Comparison of ENCODE assay signal across 9 mouse cellular contexts in the genomic region with DNA sequence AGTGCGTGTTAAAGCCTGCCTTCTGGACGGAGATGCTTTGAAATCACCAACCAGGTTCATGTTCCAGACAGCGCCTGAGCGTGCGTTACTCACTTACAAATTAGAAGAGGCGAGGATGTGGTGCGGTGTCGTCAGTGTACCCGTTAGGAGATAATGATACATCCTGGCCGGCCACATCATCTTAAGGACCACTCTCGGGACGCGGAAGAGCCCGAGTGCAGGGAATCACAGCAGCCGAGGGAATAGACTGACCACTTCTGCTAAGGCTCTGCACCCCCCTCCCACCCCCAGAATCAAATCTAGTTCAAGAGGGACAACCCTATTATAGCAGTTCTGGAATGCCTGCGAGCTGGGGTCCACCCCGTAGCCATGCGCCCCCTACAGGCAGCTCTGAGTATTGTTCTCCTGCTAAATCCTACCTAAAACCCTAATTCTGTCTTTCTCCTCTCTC.
DNase-seq lines count a peak whose midpoint lies in the region; ATAC-seq and TF ChIP-seq lines count a peak whose summit lies in the region.
"Had no signal": no experiment of that assay in that cellular context is flagged by ENCODE, and none has a peak within 500 bp of the region (broad histone marks: within the 10 kb centered on the region; RNA-seq: fewer than 3 reads in every experiment).

No protein-coding gene starts in this region.

- intact Hi-C loops in left cerebral cortex, postnatal 4 days (cut with DNase I): no loop called here

- no peak for TF ChIP-seq POLR2A in MEL (IDR thresholded peaks at IDR 0.05; ENCODE audit: control insufficient read depth in 1 of 2, insufficient read depth in 1 of 2, low read depth in 1 of 2, low read length in 2 of 2, poor library complexity in 1 of 2)

- ATAC-seq in heart, embryonic 15.5 days (replicated peaks; ENCODE audit: insufficient number of reproducible peaks, insufficient read depth, low FRiP score, low read depth): no peak
- ATAC-seq in neural tube, embryonic 12.5 days (ENCODE audit: low FRiP score, low read depth): no peak
- ATAC-seq in inflammation-experienced regulatory T-cells, adult 6 months: no peak

- H3K4me2 ChIP-seq in heart, embryonic 15.5 days: peak overlapping the region; percentile 34
- H3K4me2 ChIP-seq in neural tube, embryonic 12.5 days (replicated peaks): peak overlapping the region; percentile 51
- H3K4me2 ChIP-seq: lung, embryonic 15.5 days had no signal

- peaks cover 41% of the 10 kb centered on the region for H3K4me1 ChIP-seq in heart, embryonic 10.5 days
- H3K4me1 ChIP-seq in MEL (ENCODE audit: control insufficient read depth in 1 of 2, insufficient read depth in 2 of 2, low read length in 2 of 2): no peaks in the 10 kb centered on the region
- peaks cover 27% of the 10 kb centered on the region for H3K4me1 ChIP-seq in heart, embryonic 15.5 days (replicated peaks)
- peaks cover 21% of the 10 kb centered on the region for H3K4me1 ChIP-seq in neural tube, embryonic 12.5 days

- DNase-seq in heart, adult 18-20 months: peak; percentile 37 to 70
- DNase-seq in heart, embryonic 10.5 days (ENCODE audit: low spot score): no peak
- DNase-seq in MEL (ENCODE audit: low read depth, low spot score): peak; percentile 51
- DNase-seq in embryo, embryonic 10.5 days (ENCODE audit: low spot score): peak; percentile 75
- peak; percentile 59 for DNase-seq in left cerebral cortex, postnatal 4 days

- no peaks in the 10 kb centered on the region for H3K36me3 ChIP-seq in heart, embryonic 10.5 days
- no peaks in the 10 kb centered on the region for H3K36me3 ChIP-seq in MEL (ENCODE audit: control insufficient read depth in 1 of 2, insufficient read depth in 2 of 2, low read length in 2 of 2)
- no peaks in the 10 kb centered on the region for H3K36me3 ChIP-seq in heart, embryonic 15.5 days
- no peaks in the 10 kb centered on the region for H3K36me3 ChIP-seq in neural tube, embryonic 12.5 days
- H3K36me3 ChIP-seq: lung, embryonic 15.5 days had no signal

- no peaks in the 10 kb centered on the region for H3K79me2 ChIP-seq in MEL (ENCODE audit: control insufficient read depth, insufficient read depth, low read length, poor library complexity)

- TF ChIP-seq CTCF in MEL (IDR thresholded peaks at IDR 0.05 in 2 of 3, conservative IDR thresholded peaks at IDR 0.05 in 1 of 3; ENCODE audit: control insufficient read depth in 1 of 3, insufficient read depth in 1 of 3, low read depth in 2 of 3, low read length in 3 of 3, poor library complexity in 1 of 3, severe bottlenecking in 1 of 3): peak; percentile 66 to 88 (median 79)

- H3K27me3 ChIP-seq in heart, embryonic 10.5 days (ENCODE audit: insufficient read depth, poor library complexity, severe bottlenecking): no peaks in the 10 kb centered on the region
- no peaks in the 10 kb centered on the region for H3K27me3 ChIP-seq in MEL (ENCODE audit: control insufficient read depth in 1 of 2, insufficient read depth in 2 of 2, low read length in 2 of 2)
- H3K27me3 ChIP-seq in heart, embryonic 15.5 days: no peaks in the 10 kb centered on the region
- no peaks in the 10 kb centered on the region for H3K27me3 ChIP-seq in neural tube, embryonic 12.5 days (replicated peaks)
- H3K27me3 ChIP-seq: lung, embryonic 15.5 days had no signal

- TF ChIP-seq EP300 in MEL (IDR thresholded peaks at IDR 0.05; ENCODE audit: low read depth in 1 of 2, low read length in 2 of 2): no peak

- H3K27ac ChIP-seq in heart, embryonic 10.5 days: no peak overlapping the region
- H3K27ac ChIP-seq in MEL (ENCODE audit: control insufficient read depth, low read depth, low read length): no peak overlapping the region
- H3K27ac ChIP-seq in heart, embryonic 15.5 days: no peak overlapping the region
- H3K27ac ChIP-seq in neural tube, embryonic 12.5 days: no peak overlapping the region
- H3K27ac ChIP-seq: lung, embryonic 15.5 days had no signal

- no peak overlapping the region for H3K4me3 ChIP-seq in heart, embryonic 10.5 days
- no peak overlapping the region for H3K4me3 ChIP-seq in MEL (ENCODE audit: control insufficient read depth in 1 of 2, insufficient read depth in 1 of 2, low read depth in 2 of 2, low read length in 2 of 2)
- H3K4me3 ChIP-seq in heart, embryonic 15.5 days: peak overlapping the region; percentile 24; the same call in 1 of the 2 replicates
- H3K4me3 ChIP-seq in neural tube, embryonic 12.5 days: no peak overlapping the region
- H3K4me3 ChIP-seq: lung, embryonic 15.5 days had no signal

- TF ChIP-seq RAD21 in MEL (IDR thresholded peaks at IDR 0.05; ENCODE audit: low read depth, low read length): peak; percentile 41

- H3K9me3 ChIP-seq in heart, embryonic 10.5 days: no peaks in the 10 kb centered on the region
- H3K9me3 ChIP-seq in MEL (replicated peaks; ENCODE audit: insufficient read depth, low read length): no peaks in the 10 kb centered on the region
- H3K9me3 ChIP-seq in heart, embryonic 15.5 days (replicated peaks): no peaks in the 10 kb centered on the region
- H3K9me3 ChIP-seq in neural tube, embryonic 12.5 days: no peaks in the 10 kb centered on the region
- H3K9me3 ChIP-seq: lung, embryonic 15.5 days had no signal

- no peak overlapping the region for H3K9ac ChIP-seq in MEL (ENCODE audit: control insufficient read depth, low read depth, low read length, poor library complexity, severe bottlenecking)
- no peak overlapping the region for H3K9ac ChIP-seq in heart, embryonic 15.5 days
- H3K9ac ChIP-seq in neural tube, embryonic 12.5 days: no peak overlapping the region
- H3K9ac ChIP-seq: lung, embryonic 15.5 days had no signal

- 55% methylated on average over 18 of the region's 18 CpGs for WGBS in heart, embryonic 10.5 days
- WGBS in heart, embryonic 15.5 days: 47% methylated on average over 18 of the region's 18 CpGs
- WGBS in neural tube, embryonic 12.5 days: 36% methylated on average over 18 of the region's 18 CpGs

TF ChIP-seq in MEL, 35 proteins besides CTCF, POLR2A, EP300 and RAD21:
- TF ChIP-seq TCF12 (IDR thresholded peaks at IDR 0.05; ENCODE audit: low read depth, low read length) (no peak), KAT2A (conservative IDR thresholded peaks at IDR 0.05; ENCODE audit: low read depth, low read length) (no peak), SIN3A (IDR thresholded peaks at IDR 0.05; ENCODE audit: low read length) (no peak), POLR2AphosphoS2 (IDR thresholded peaks at IDR 0.05; ENCODE audit: low read length) (no peak), RCOR1 (IDR thresholded peaks at IDR 0.05; ENCODE audit: low read depth, low read length) (no peak), SMC3 (IDR thresholded peaks at IDR 0.05; ENCODE audit: low read depth, low read length) (peak; percentile 46; the same call in 1 of the 2 replicates), ZKSCAN1 (IDR thresholded peaks at IDR 0.05; ENCODE audit: low read depth, low read length) (no peak), ZMIZ1 (IDR thresholded peaks at IDR 0.05; ENCODE audit: low read depth, low read length) (no peak)
